Mouse (Mus musculus): Measurements from ENCODE around the gene Fam8a1.

Gene Fam8a1

GRCm38 (mm10) chr13:46677721-46678120 is 8.4 kb downstream of the Fam8a1 start:
- no peak for DNase-seq

- no peak for DNase-seq
Measured at GRCm38 (mm10) chr13:46682921-46683320, 13.6 kb downstream of the Fam8a1 start.

GRCm38 (mm10) chr13:46683370-46683769 is 14.0 kb downstream of the Fam8a1 start:
- DNase-seq = no peak

- DNase-seq = peak; percentile 36
Measured at GRCm38 (mm10) chr13:46690559-46691241, 21.4 kb downstream of the Fam8a1 start.

GRCm38 (mm10) chr13:46695296-46695908 is 26.1 kb downstream of the Fam8a1 start:
- DNase-seq = no peak

GRCm38 (mm10) chr13:46695932-46696331 is 26.6 kb downstream of the Fam8a1 start:
- DNase-seq = no peak

- DNase-seq = no peak
Measured at GRCm38 (mm10) chr13:46696788-46697187, 27.5 kb downstream of the Fam8a1 start.

- DNase-seq = no peak
Measured at GRCm38 (mm10) chr13:46699372-46699771, 30.1 kb downstream of the Fam8a1 start.

GRCm38 (mm10) chr13:46701486-46701885 is 32.2 kb downstream of the Fam8a1 start:
- no peak for DNase-seq

GRCm38 (mm10) chr13:46703138-46703537 is 33.8 kb downstream of the Fam8a1 start:
- peak; percentile 42 for DNase-seq

- no peak for DNase-seq
Measured at GRCm38 (mm10) chr13:46713486-46713885, 44.2 kb downstream of the Fam8a1 start.

- no peak for DNase-seq
Measured at GRCm38 (mm10) chr13:46715976-46716639, 46.8 kb downstream of the Fam8a1 start.

- DNase-seq = no peak
Measured at GRCm38 (mm10) chr13:46718893-46719400, 49.6 kb downstream of the Fam8a1 start.

- DNase-seq = no peak
Measured at GRCm38 (mm10) chr13:46721009-46721408, 51.7 kb downstream of the Fam8a1 start.

- no peak for DNase-seq
Measured at GRCm38 (mm10) chr13:46724371-46724770, 55.0 kb downstream of the Fam8a1 start.

- DNase-seq = no peak
Measured at GRCm38 (mm10) chr13:46725227-46725626, 55.9 kb downstream of the Fam8a1 start.

- DNase-seq = peak; percentile 60
Measured at GRCm38 (mm10) chr13:46726288-46727037, 57.1 kb downstream of the Fam8a1 start.

- peak; percentile 74 for DNase-seq
Measured at GRCm38 (mm10) chr13:46727038-46727836, 57.9 kb downstream of the Fam8a1 start.
